Mouse (Mus musculus) heart, embryonic 11.5 days (tissue): Measurements from ENCODE around the gene Agpat4. TPM values are rescaled to one million over a fixed set of nuclear protein-coding genes. Genes with fewer than 3 reads are reported as not detected.

Experiments
- ATAC-seq: fragments of 200-750 bp; cut with Nextera tagmentation; replicated peaks from 2 replicates; pipeline ENCODE4 v1.8.0; 2017; ENCODE audit warnings: moderate library complexity; ENCODE audit not compliant: insufficient number of reproducible peaks, low FRiP score, low TSS enrichment
- H3K27ac ChIP-seq: fragments of 300-500 bp; sonication (generic); 2 replicates; pipeline ENCODE4 v1.5.1; 2014; ENCODE audit warnings: mild to moderate bottlenecking, low read depth, low read length
- H3K27me3 ChIP-seq: fragments of 300-500 bp; sonication (generic); 2 replicates; pipeline ENCODE4 v1.6.1; 2014; ENCODE audit warnings: mild to moderate bottlenecking, low read length, mixed read lengths; ENCODE audit not compliant: control insufficient read depth, insufficient read depth
- H3K36me3 ChIP-seq: fragments of 300-500 bp; sonication (generic); 2 replicates; pipeline ENCODE4 v1.6.1; 2014; ENCODE audit warnings: mild to moderate bottlenecking, low read length, moderate library complexity, mixed read lengths; ENCODE audit not compliant: control insufficient read depth, insufficient read depth
- H3K4me1 ChIP-seq: fragments of 300-500 bp; sonication (generic); 2 replicates; pipeline ENCODE4 v1.6.1; 2014; ENCODE audit warnings: low read length; ENCODE audit not compliant: control insufficient read depth, insufficient read depth
- H3K4me2 ChIP-seq: fragments of 300-500 bp; sonication (generic); 2 replicates; pipeline ENCODE4 v1.6.1; 2014; ENCODE audit warnings: mild to moderate bottlenecking, moderate library complexity
- H3K4me3 ChIP-seq: fragments of 300-500 bp; sonication (generic); 2 replicates; pipeline ENCODE4 v1.5.1; 2014; ENCODE audit warnings: low read depth, low read length
- H3K9ac ChIP-seq: fragments of 300-500 bp; sonication (generic); 2 replicates; pipeline ENCODE4 v1.6.1; 2014; ENCODE audit warnings: mild to moderate bottlenecking, low read depth, low read length, moderate library complexity
- H3K9me3 ChIP-seq: fragments of 300-500 bp; sonication (generic); replicated peaks from 2 replicates; pipeline ENCODE4 v1.6.1; 2016; ENCODE audit warnings: low read length; ENCODE audit not compliant: control insufficient read depth
- WGBS: fragments of 180-500 bp; shearing (Covaris S2); extraction: QIAGEN DNeasy Blood & Tissue Kit; methylation state at CpG from one replicate; pipeline ENCODE4 v1.1.7; 2014; ENCODE audit not compliant: insufficient replicate concordance; 5-methylcytosine and 5-hydroxymethylcytosine counted together
- polyA plus RNA-seq: library from polyadenylated mRNA; unstranded; fragments of >200 nt; fragmentation: Nextera tagmentation; extraction: Ambion mirVana; gene quantifications from 2 replicates; pipeline ENCODE4 v1.2.1, GENCODE M21; 2014

Agpat4 gene
- polyA plus RNA-seq, 1 experiment from 2014 or later, result 21.0 TPM

- Histone ChIP-seq H3K9me3 (no peaks in the 10 kb centered on the region), H3K4me1 (peaks cover 5% of the 10 kb centered on the region; the same call in 1 of the 2 replicates), H3K9ac (no peak overlapping the region), H3K4me3 (no peak overlapping the region), H3K36me3 (peaks cover 5% of the 10 kb centered on the region; the same call in 1 of the 2 replicates), H3K27ac (no peak overlapping the region), H3K4me2 (no peak overlapping the region), H3K27me3 (no peaks in the 10 kb centered on the region)
- WGBS, result 78% methylated on average over 5 of the region's 5 CpGs
- ATAC-seq, result no peak
Observed at GRCm38 (mm10) chr17:12131171-12131570, 12.7 kb downstream of the Agpat4 start.

GRCm38 (mm10) chr17:12131581-12131980, 13.1 kb downstream of the Agpat4 start:
- H3K36me3 ChIP-seq, result peaks cover 4% of the 10 kb centered on the region; the same call in 1 of the 2 replicates
- H3K4me3 ChIP-seq, result no peak overlapping the region
- H3K9ac ChIP-seq, result no peak overlapping the region
- no peak for ATAC-seq
- WGBS, result 91% methylated on average over 7 of the region's 7 CpGs
- no peak overlapping the region for H3K27ac ChIP-seq
- H3K27me3 ChIP-seq, result no peaks in the 10 kb centered on the region
- no peaks in the 10 kb centered on the region for H3K9me3 ChIP-seq
- peaks cover 5% of the 10 kb centered on the region; the same call in 1 of the 2 replicates for H3K4me1 ChIP-seq
- H3K4me2 ChIP-seq, result no peak overlapping the region

DNA sequence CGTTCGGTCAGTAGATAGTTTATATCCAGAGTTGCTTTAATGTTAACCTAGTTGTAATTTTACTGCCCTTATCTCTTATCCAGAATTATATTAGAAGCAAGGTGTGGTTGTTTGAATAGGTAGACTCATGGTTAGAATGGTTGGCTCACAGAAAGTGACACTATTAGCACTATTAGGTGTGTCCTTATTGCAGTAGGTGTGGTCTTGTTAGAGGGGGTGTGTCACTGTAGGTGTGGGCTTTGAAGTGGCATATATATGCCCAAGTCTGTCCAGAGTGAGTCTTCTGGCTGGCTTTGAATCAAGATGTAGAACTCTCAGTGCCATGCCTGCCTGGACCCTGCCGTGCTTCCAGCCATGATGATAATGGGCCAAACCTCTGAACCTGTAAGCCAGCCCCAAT, 14.4 kb downstream of the Agpat4 start:
- Histone ChIP-seq H3K9me3 (no peaks in the 10 kb centered on the region), H3K36me3 (no peaks in the 10 kb centered on the region), H3K4me2 (no peak overlapping the region), H3K4me3 (no peak overlapping the region), H3K27me3 (no peaks in the 10 kb centered on the region), H3K27ac (no peak overlapping the region), H3K9ac (no peak overlapping the region), H3K4me1 (no peaks in the 10 kb centered on the region; the same call in 1 of the 2 replicates)
- no peak for ATAC-seq
- 95% methylated on average over 3 of the region's 3 CpGs for WGBS

DNA sequence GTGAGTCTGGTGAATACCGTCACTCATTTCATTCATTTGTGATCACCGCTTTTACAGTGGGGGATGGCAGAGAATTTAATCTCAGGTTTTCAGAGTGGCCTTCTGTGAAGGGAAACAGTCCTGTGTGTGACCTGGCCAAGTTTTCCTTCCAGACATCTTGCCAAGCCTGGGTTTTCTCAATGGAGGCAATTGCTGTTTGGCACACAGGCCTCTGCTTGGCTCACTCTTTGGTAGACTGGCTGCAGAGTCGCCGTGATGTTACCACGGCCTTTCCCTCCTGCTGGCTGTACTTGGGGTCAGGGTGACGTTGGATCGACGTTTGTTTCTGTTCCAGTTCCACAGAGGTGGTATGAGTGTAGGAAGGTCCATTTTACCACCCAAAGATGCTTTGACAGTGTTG, 15.5 kb downstream of the Agpat4 start:
- no peaks in the 10 kb centered on the region for H3K4me1 ChIP-seq
- no peak overlapping the region for H3K27ac ChIP-seq
- no peak overlapping the region for H3K4me3 ChIP-seq
- no peaks in the 10 kb centered on the region for H3K36me3 ChIP-seq
- no peaks in the 10 kb centered on the region for H3K27me3 ChIP-seq
- WGBS, result 93% methylated on average over 8 of the region's 8 CpGs
- no peaks in the 10 kb centered on the region for H3K9me3 ChIP-seq
- H3K4me2 ChIP-seq, result no peak overlapping the region
- no peak for ATAC-seq
- H3K9ac ChIP-seq, result no peak overlapping the region

DNA sequence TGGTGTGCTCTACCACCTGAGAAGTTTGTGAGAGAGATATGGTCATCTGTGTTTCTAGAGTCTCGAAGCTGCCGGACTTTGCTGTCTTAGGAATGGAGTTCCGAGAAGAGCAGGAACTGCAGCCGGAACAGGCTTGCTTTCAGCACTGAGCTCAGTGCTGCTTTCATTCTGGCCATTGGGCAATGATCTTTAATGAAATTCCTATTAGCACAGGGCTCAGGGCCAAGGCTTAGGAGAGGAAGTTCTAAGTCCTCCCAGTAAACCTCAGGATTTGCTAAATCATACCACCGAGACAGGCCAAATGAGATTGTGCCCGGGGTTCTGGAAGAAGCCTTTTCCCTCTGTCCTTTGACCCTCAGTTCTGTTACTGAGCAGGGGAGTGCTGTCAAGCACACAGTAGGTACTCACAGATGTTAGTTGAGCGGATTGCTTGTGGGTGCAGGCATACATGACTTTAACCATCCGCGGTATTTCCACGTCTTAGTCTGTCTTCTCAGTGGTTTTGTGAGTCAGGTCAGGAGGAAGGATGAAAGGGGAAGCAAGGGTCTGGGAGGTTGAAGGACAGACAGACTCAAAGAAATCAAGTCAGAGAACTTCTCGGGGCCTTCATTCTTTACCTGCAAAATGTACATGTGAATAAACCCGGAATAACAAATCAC, 16.6 kb downstream of the Agpat4 start:
- no peak overlapping the region for H3K4me2 ChIP-seq
- no peak overlapping the region for H3K27ac ChIP-seq
- no peak overlapping the region for H3K4me3 ChIP-seq
- H3K9me3 ChIP-seq, result no peaks in the 10 kb centered on the region
- H3K4me1 ChIP-seq, result no peaks in the 10 kb centered on the region
- 93% methylated on average over 12 of the region's 12 CpGs for WGBS
- no peaks in the 10 kb centered on the region for H3K36me3 ChIP-seq
- H3K9ac ChIP-seq, result no peak overlapping the region
- no peak for ATAC-seq
- no peaks in the 10 kb centered on the region for H3K27me3 ChIP-seq

DNA sequence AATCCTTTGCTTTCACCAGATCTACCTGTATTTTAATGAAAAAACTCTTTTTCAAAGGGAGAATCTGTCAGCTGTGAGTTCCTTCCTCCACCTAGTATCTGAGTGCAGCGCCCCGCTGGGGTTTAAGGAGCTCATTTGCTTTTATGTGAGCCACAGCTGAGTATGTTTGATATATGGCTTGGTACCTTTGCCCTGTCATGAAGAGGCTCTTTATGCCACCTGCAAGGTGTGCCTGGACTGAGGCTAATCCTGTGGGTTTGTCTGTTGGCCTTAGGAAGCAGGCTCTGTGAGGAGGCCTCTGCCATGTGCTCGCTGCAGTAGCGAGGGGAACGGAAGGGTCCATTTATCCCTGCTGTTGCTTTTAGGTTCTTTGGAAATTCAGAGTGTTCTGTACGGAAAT, 19.9 kb downstream of the Agpat4 start:
- ATAC-seq, result no peak
- Histone ChIP-seq H3K4me1 (no peaks in the 10 kb centered on the region), H3K27ac (no peak overlapping the region), H3K9me3 (no peaks in the 10 kb centered on the region), H3K36me3 (no peaks in the 10 kb centered on the region), H3K4me2 (no peak overlapping the region), H3K27me3 (no peaks in the 10 kb centered on the region), H3K4me3 (no peak overlapping the region), H3K9ac (no peak overlapping the region)
- WGBS, result 94% methylated on average over 6 of the region's 6 CpGs

DNA sequence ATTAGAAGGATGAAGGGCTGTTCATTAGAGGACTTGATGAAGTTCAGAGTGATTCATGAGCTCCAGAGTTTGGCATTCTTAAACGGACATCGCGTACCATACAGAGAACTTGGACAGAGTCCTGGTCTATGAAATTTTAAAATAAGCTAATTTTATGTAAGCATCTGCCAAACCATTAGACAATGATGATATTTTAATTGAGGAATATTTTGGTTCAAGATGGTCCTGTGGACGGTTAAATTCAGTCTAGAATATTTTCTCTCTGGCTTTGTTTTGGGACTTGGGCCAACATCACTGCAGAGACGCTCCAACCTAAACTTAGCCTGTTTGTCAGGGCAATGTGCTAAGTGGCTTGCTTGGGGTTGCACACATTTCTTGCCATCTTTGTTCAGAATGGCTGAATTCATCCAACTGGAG, 25.5 kb downstream of the Agpat4 start:
- no peaks in the 10 kb centered on the region for H3K36me3 ChIP-seq
- no peaks in the 10 kb centered on the region for H3K9me3 ChIP-seq
- no peak overlapping the region for H3K27ac ChIP-seq
- 97% methylated on average over 5 of the region's 5 CpGs for WGBS
- no peak for ATAC-seq
- H3K4me3 ChIP-seq, result no peak overlapping the region
- H3K4me1 ChIP-seq, result peaks cover 3% of the 10 kb centered on the region; the same call in 1 of the 2 replicates
- no peak overlapping the region for H3K4me2 ChIP-seq
- H3K9ac ChIP-seq, result no peak overlapping the region
- no peaks in the 10 kb centered on the region for H3K27me3 ChIP-seq

GRCm38 (mm10) chr17:12146132-12146681, 27.7 kb downstream of the Agpat4 start:
- Histone ChIP-seq H3K4me3 (no peak overlapping the region), H3K36me3 (no peaks in the 10 kb centered on the region), H3K4me2 (no peak overlapping the region), H3K27me3 (no peaks in the 10 kb centered on the region), H3K4me1 (peaks cover 3% of the 10 kb centered on the region; the same call in 1 of the 2 replicates), H3K9me3 (no peaks in the 10 kb centered on the region), H3K27ac (no peak overlapping the region), H3K9ac (no peak overlapping the region)
- WGBS, result 83% methylated on average over 5 of the region's 5 CpGs
- ATAC-seq, result no peak

DNA sequence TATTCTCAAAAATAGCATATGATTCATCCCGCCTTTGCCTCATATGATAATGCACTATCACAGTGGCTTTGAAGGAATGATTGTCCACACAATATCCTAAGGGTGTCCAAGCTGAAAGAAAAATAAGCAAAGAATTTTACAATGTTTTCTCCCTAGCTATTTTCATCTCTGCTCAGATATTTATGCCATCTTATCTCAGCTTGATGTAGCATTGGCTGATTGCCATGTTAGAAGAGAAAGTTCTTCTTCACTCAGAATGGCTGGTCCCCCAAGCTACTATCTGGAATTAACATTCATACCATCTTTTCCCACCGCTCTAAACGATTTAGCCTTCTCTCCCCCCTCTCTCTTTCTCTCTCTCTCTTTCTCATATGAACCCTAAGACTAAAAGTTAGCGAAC, 29.3 kb downstream of the Agpat4 start:
- Histone ChIP-seq H3K4me2 (no peak overlapping the region), H3K27me3 (no peaks in the 10 kb centered on the region), H3K9me3 (no peaks in the 10 kb centered on the region), H3K27ac (no peak overlapping the region), H3K4me3 (no peak overlapping the region), H3K36me3 (peaks cover 9% of the 10 kb centered on the region), H3K4me1 (peaks cover 3% of the 10 kb centered on the region; the same call in 1 of the 2 replicates), H3K9ac (no peak overlapping the region)
- no peak for ATAC-seq
- WGBS, result 79% methylated on average over 4 of the region's 4 CpGs
